9 mouse cellular contexts compared by ENCODE assay signal in the genomic region with DNA sequence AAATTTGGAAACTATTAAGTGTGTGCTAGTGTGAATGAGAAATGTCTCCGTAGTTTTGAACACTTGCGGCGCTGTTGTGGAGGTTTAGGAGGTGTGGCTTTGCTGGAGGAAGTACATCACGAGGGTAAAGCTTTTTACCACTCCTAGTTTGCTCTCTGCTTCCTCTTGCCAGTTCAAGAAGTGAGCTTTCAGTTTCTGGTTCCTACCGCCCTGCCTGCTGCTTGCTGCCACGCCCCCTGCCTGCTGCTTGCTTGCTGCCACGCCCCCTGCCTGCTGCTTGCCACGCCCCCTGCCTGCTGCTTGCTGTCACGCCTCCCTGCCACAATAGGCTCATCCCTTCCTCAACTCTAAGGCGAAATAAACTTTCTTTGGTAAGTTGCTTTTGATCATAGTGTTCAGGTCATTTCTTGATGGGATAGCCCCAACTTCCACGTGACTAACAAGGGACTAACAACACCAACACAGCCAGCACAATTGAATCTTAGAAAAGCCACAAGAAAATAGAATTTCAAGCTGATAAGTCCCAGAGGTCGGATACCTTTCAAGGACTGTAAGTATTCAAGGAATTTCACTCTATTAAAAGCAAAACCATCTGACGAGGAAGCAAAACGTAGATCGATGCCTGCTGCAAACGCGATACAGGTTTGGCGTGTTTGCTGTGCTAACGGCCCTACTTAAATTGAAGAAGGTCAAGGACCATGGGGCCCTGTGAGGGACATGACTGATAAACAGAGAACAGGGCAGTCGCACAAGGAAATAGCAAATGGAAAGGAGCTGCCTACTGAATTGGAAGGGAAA. TPM values are rescaled to one million over a fixed set of nuclear protein-coding genes. Genes with fewer than 3 reads are reported as not detected.
DNase-seq lines count a peak whose midpoint lies in the region; ATAC-seq lines count a peak whose summit lies in the region.
"Had no signal": no experiment of that assay in that cellular context is flagged by ENCODE, and none has a peak within 500 bp of the region (broad histone marks: within the 10 kb centered on the region; RNA-seq: fewer than 3 reads in every experiment).

No protein-coding gene starts in this region.

- ATAC-seq in intestine, embryonic 14.5 days (replicated peaks; ENCODE audit: low FRiP score, low TSS enrichment, low read depth): peak; percentile 93
- ATAC-seq in liver, embryonic 13.5 days (ENCODE audit: low read depth): peak; percentile 60

- no peaks in the 10 kb centered on the region for H3K27me3 ChIP-seq in intestine, embryonic 14.5 days (replicated peaks; ENCODE audit: control insufficient read depth, insufficient read depth, low read length)
- H3K27me3 ChIP-seq in liver, embryonic 13.5 days: no peaks in the 10 kb centered on the region

- no peak overlapping the region for H3K9ac ChIP-seq in intestine, embryonic 14.5 days (ENCODE audit: low read length)
- H3K9ac ChIP-seq in liver, embryonic 13.5 days: no peak overlapping the region

- H3K27ac ChIP-seq in intestine, embryonic 14.5 days (ENCODE audit: low read depth): no peak overlapping the region
- H3K27ac ChIP-seq in liver, embryonic 13.5 days: no peak overlapping the region

- H3K4me3 ChIP-seq in intestine, embryonic 14.5 days (ENCODE audit: low read depth, low read length): peak overlapping the region; percentile 23
- H3K4me3 ChIP-seq in liver, embryonic 13.5 days (replicated peaks): peak overlapping the region; percentile 16; the same call in 1 of the 2 replicates

- WGBS in intestine, embryonic 14.5 days: 7% methylated on average over 20 of the region's 20 CpGs
- 19% methylated on average over 20 of the region's 20 CpGs for WGBS in liver, embryonic 13.5 days (ENCODE audit: insufficient replicate concordance)

- DNase-seq in layer of hippocampus, postnatal 10 days (ENCODE audit: low spot score in 2 of 2): peak; percentile 26 to 50
- no peak for DNase-seq in layer of hippocampus, adult 18-20 months (ENCODE audit: low spot score in 2 of 2)
- peak; percentile 57 for DNase-seq in brain, adult 2 months (ENCODE audit: low read depth, low spot score)
- peak; percentile 68 for DNase-seq in gastrocnemius, postnatal 14 days
- peak; percentile 90 for DNase-seq in intestine, embryonic 14.5 days (ENCODE audit: low spot score)
- peak; percentile 61 for DNase-seq in liver, embryonic 13.5 days
- peak; percentile 5 for DNase-seq in ovary, postnatal 10 days (ENCODE audit: low spot score)
- no peak for DNase-seq in left cerebral cortex, adult 8-10 months (ENCODE audit: low spot score in 2 of 2)

- H3K9me3 ChIP-seq in intestine, embryonic 14.5 days (ENCODE audit: control insufficient read depth, low read length): no peaks in the 10 kb centered on the region
- H3K9me3 ChIP-seq in liver, embryonic 13.5 days (replicated peaks): no peaks in the 10 kb centered on the region; the same call in 1 of the 2 replicates

- intact Hi-C loops in gastrocnemius, postnatal 14 days (cut with DNase I; ENCODE audit: low total_unique reads): no loop called here

- H3K36me3 ChIP-seq in intestine, embryonic 14.5 days (ENCODE audit: control insufficient read depth, insufficient read depth, low read length): no peaks in the 10 kb centered on the region
- no peaks in the 10 kb centered on the region for H3K36me3 ChIP-seq in liver, embryonic 13.5 days
- H3K36me3 ChIP-seq: G1E had no signal

- peak overlapping the region; percentile 42 for H3K4me2 ChIP-seq in intestine, embryonic 14.5 days (ENCODE audit: low read length)
- peak overlapping the region; percentile 7 for H3K4me2 ChIP-seq in liver, embryonic 13.5 days

- H3K4me1 ChIP-seq in intestine, embryonic 14.5 days (replicated peaks; ENCODE audit: control insufficient read depth, insufficient read depth, low read length): no peaks in the 10 kb centered on the region
- no peaks in the 10 kb centered on the region for H3K4me1 ChIP-seq in liver, embryonic 13.5 days (replicated peaks)

RNA-seq across cellular contexts. Expression of a gene that starts 35.7 kb away (rescaled TPM):
- 10 to 100 TPM; 35.3 to 40.3 TPM for total RNA-seq in layer of hippocampus, postnatal 10 days (2021)
- 10 to 100 TPM; 32.9 to 35.6 TPM for total RNA-seq in layer of hippocampus, adult 18-20 months (2021)
- total RNA-seq in gastrocnemius, postnatal 14 days (2021): under 1 TPM; 0.35 to 0.73 TPM
- 27.7 and 34.0 TPM in 2 replicates for polyA plus RNA-seq in intestine, embryonic 14.5 days (2014; fragmentation: Nextera tagmentation; extraction: Ambion mirVana)
- polyA plus RNA-seq in liver, embryonic 13.5 days (2015; fragmentation: Nextera tagmentation; extraction: Ambion mirVana): 0.77 and 1.2 TPM in 2 replicates
- total RNA-seq in left cerebral cortex, adult 8-10 months (2022): 10 to 100 TPM; 36.6 to 43.1 (median 39.3) TPM
- polyA plus RNA-seq: G1E had no signal

Comparison
In these comparisons a context has a peak if more than half of its experiments do, and no peak if none do; other contexts are left out.
1. DNase-seq: peak in layer of hippocampus, postnatal 10 days (2 of 2), brain, adult 2 months (single experiment), gastrocnemius, postnatal 14 days (single experiment), intestine, embryonic 14.5 days (single experiment), liver, embryonic 13.5 days (single experiment) and ovary, postnatal 10 days (single experiment); none in layer of hippocampus, adult 18-20 months (0 of 2) and left cerebral cortex, adult 8-10 months (0 of 2).
2. RNA of a gene that starts 35.7 kb away (total RNA-seq): 36.6 to 43.1 TPM in left cerebral cortex, adult 8-10 months, 35.3 to 40.3 TPM in layer of hippocampus, postnatal 10 days and 32.9 to 35.6 TPM in layer of hippocampus, adult 18-20 months; 0.35 to 0.73 TPM in gastrocnemius, postnatal 14 days; every median in the first group is over 10 times any median in the second.